Mouse (Mus musculus): ENCODE data around the gene Axin2. TPM values are rescaled to one million over a fixed set of nuclear protein-coding genes. Genes with fewer than 3 reads are reported as not detected.

Gene Axin2
- total and polyA plus RNA-seq, 2 experiments from 2014 or later, result 6.0 to 38.0 TPM

DNA sequence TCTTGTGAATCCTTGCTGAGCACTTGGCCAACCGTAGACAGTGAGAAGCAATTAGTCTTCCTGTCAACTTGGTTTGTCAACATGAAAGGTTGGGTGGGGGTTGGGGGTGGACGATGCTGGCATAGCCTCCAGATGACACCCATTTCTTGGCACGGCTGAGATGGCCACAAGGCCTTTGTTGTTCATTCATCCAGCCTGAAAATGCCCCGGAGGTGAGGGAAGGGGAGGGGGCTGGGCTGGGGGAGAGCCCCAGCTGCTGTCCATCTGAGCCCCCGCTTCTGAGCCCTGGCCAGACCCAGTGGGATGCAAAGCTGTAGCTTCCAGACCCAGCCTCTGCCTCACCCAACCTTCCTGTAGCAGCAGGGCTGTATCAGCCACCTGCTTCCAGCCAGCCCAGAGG lies 38.2 kb downstream of the Axin2 start:
- Histone ChIP-seq H3K27me3 (ENCODE audit: insufficient read depth, low read length) (no peaks in the 10 kb centered on the region), H3K9ac (replicated peaks; ENCODE audit: low read length) (no peak overlapping the region), H3K4me3 (ENCODE audit: low read length) (no peak overlapping the region), H3K9me3 (ENCODE audit: low read length) (no peaks in the 10 kb centered on the region; the same call in 1 of the 2 replicates), H3K36me3 (ENCODE audit: insufficient read depth, low read length) (no peaks in the 10 kb centered on the region), H3K27ac (peak overlapping the region; percentile 7; the same call in 1 of the 2 replicates), H3K4me1 (ENCODE audit: insufficient read depth, low read length) (0 out of 2 replicates have a peak, but pooled peaks cover 7% of the 10 kb centered on the region), H3K4me2 (ENCODE audit: low read depth, low read length) (no peak overlapping the region)
- WGBS, result 19% methylated on average over 5 of the region's 5 CpGs
- ATAC-seq (peak; percentile 87), DNase-seq (ENCODE audit: low spot score) (peak; percentile 74)
- TF ChIP-seq CTCF (IDR thresholded peaks at IDR 0.05; ENCODE audit: low read depth), result no peak

DNA sequence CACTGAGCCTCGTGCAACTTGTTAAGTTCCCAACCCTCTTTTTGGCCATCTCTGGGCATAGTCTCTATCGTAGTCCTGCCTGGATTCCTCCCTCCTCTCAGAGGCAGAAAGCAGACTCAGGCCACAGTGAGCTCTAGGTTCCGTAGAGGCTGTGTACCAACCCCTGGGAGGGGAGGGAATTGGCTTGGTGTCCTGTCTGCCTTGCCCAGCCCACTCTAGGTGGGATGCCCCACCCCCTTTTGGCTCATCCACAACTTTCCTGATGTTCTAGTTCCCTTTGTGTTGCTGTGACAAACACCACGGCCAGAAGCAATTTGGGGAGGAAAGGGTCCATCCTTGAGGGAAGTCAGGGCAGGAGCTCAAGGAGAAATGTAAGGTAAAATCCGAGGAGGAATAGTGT lies 39.0 kb downstream of the Axin2 start:
- no peak for ATAC-seq
- TF ChIP-seq CTCF (IDR thresholded peaks at IDR 0.05; ENCODE audit: low read depth), result no peak
- WGBS, result 27% methylated on average over 5 of the region's 5 CpGs

DNA sequence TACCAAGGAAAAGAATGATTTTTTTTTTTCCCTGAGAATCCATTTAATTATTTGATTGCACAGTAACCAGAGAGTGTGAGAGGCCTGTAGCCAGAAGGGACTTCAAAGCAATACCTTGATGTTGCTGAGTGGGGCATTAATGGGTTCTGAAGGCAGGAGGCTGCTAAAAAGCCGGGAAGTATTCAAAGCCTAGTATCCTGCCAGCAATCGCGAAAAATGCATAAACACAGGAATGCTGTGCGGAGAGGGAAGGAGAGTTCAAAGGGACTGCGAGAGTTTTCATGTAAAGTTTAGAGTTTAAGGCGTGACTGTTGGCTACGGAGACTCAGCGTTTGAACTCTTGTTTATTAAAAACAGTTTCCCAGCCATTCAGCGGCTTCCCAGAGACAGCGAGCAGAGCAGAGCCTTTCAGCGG lies 41.5 kb downstream of the Axin2 start:
- DNase-seq (ENCODE audit: low spot score) (peak; percentile 35), ATAC-seq (no peak)
- WGBS, result 9% methylated on average over 11 of the region's 11 CpGs
- H3K4me2 ChIP-seq (ENCODE audit: low read depth, low read length), result 0 out of 2 replicates have a peak overlapping the region, but pooled peaks have one; percentile 16
- no peaks in the 10 kb centered on the region for H3K36me3 ChIP-seq (ENCODE audit: insufficient read depth, low read length)
- H3K9ac ChIP-seq (replicated peaks; ENCODE audit: low read length), result no peak overlapping the region
- H3K27ac ChIP-seq, result no peak overlapping the region
- H3K4me3 ChIP-seq (ENCODE audit: low read length), result no peak overlapping the region
- no peak for TF ChIP-seq CTCF (IDR thresholded peaks at IDR 0.05; ENCODE audit: low read depth)
- no peaks in the 10 kb centered on the region for H3K27me3 ChIP-seq (ENCODE audit: insufficient read depth, low read length)
- 0 out of 2 replicates have a peak, but pooled peaks cover 7% of the 10 kb centered on the region for H3K4me1 ChIP-seq (ENCODE audit: insufficient read depth, low read length)
- H3K9me3 ChIP-seq (ENCODE audit: low read length), result no peaks in the 10 kb centered on the region

More for the DNA sequence above, 39.0 kb downstream of the Axin2 start:
- Histone ChIP-seq H3K9me3 (ENCODE audit: low read length) (no peaks in the 10 kb centered on the region; the same call in 1 of the 2 replicates), H3K9ac (replicated peaks; ENCODE audit: low read length) (no peak overlapping the region), H3K4me3 (ENCODE audit: low read length) (no peak overlapping the region), H3K4me1 (ENCODE audit: insufficient read depth, low read length) (0 out of 2 replicates have a peak, but pooled peaks cover 7% of the 10 kb centered on the region), H3K36me3 (ENCODE audit: insufficient read depth, low read length) (no peaks in the 10 kb centered on the region), H3K27ac (no peak overlapping the region), H3K4me2 (ENCODE audit: low read depth, low read length) (no peak overlapping the region), H3K27me3 (ENCODE audit: insufficient read depth, low read length) (no peaks in the 10 kb centered on the region)
- DNase-seq (ENCODE audit: low spot score), result peak; percentile 19

GRCm38 (mm10) chr11:108963476-108964232 lies 43.5 kb downstream of the Axin2 start:
- H3K4me1 ChIP-seq (ENCODE audit: insufficient read depth, low read length), result no peaks in the 10 kb centered on the region
- no peak for TF ChIP-seq CTCF (IDR thresholded peaks at IDR 0.05; ENCODE audit: low read depth)
- WGBS, result 66% methylated on average over 15 of the region's 15 CpGs
- ATAC-seq (no peak), DNase-seq (ENCODE audit: low spot score) (no peak)
- H3K4me3 ChIP-seq (ENCODE audit: low read length), result no peak overlapping the region
- H3K27me3 ChIP-seq (ENCODE audit: insufficient read depth, low read length), result no peaks in the 10 kb centered on the region
- no peak overlapping the region for H3K27ac ChIP-seq
- H3K9me3 ChIP-seq (ENCODE audit: low read length), result no peaks in the 10 kb centered on the region
- no peak overlapping the region for H3K4me2 ChIP-seq (ENCODE audit: low read depth, low read length)
- no peaks in the 10 kb centered on the region for H3K36me3 ChIP-seq (ENCODE audit: insufficient read depth, low read length)
- no peak overlapping the region for H3K9ac ChIP-seq (replicated peaks; ENCODE audit: low read length)

DNA sequence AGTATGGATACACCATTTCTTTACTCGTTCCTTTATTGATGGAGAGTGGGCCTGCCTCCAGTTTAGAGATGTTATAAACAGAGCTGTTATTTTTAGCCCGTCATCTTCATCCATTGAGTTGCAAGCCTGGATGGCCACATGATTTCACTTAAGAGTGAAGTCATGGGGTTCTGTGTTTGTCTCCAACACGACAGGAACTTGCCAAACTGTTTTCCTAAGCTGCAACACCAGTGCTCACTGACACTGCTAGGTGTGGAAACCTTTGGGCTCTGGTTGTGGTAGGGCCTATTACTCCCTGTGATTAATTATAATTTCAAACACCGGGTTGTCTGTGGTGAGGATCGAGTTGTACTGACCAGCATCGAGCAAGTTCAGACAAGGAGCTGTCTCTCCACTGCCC lies 45.6 kb downstream of the Axin2 start:
- H3K36me3 ChIP-seq (ENCODE audit: insufficient read depth, low read length), result no peaks in the 10 kb centered on the region
- H3K9me3 ChIP-seq (ENCODE audit: low read length), result no peaks in the 10 kb centered on the region
- 74% methylated on average over 6 of the region's 6 CpGs for WGBS
- no peak overlapping the region for H3K4me2 ChIP-seq (ENCODE audit: low read depth, low read length)
- TF ChIP-seq CTCF (IDR thresholded peaks at IDR 0.05; ENCODE audit: low read depth), result no peak
- no peak overlapping the region for H3K9ac ChIP-seq (replicated peaks; ENCODE audit: low read length)
- DNase-seq (ENCODE audit: low spot score) (no peak), ATAC-seq (no peak)
- H3K4me3 ChIP-seq (ENCODE audit: low read length), result no peak overlapping the region
- no peaks in the 10 kb centered on the region for H3K4me1 ChIP-seq (ENCODE audit: insufficient read depth, low read length)
- no peak overlapping the region for H3K27ac ChIP-seq
- H3K27me3 ChIP-seq (ENCODE audit: insufficient read depth, low read length), result no peaks in the 10 kb centered on the region

GRCm38 (mm10) chr11:108973459-108973858 lies 53.3 kb downstream of the Axin2 start:
- H3K9me3 ChIP-seq (ENCODE audit: low read length), result no peaks in the 10 kb centered on the region
- no peak for TF ChIP-seq CTCF (IDR thresholded peaks at IDR 0.05; ENCODE audit: low read depth)
- peaks cover 7% of the 10 kb centered on the region; the same call in 1 of the 2 replicates for H3K4me1 ChIP-seq (ENCODE audit: insufficient read depth, low read length)
- H3K4me3 ChIP-seq (ENCODE audit: low read length), result no peak overlapping the region
- WGBS, result 48% methylated on average over 4 of the region's 4 CpGs
- ATAC-seq (peak; percentile 87), DNase-seq (ENCODE audit: low spot score) (peak; percentile 75)
- H3K36me3 ChIP-seq (ENCODE audit: insufficient read depth, low read length), result no peaks in the 10 kb centered on the region
- H3K9ac ChIP-seq (replicated peaks; ENCODE audit: low read length), result no peak overlapping the region
- H3K4me2 ChIP-seq (ENCODE audit: low read depth, low read length), result no peak overlapping the region
- peak overlapping the region; percentile 73 for H3K27ac ChIP-seq
- no peaks in the 10 kb centered on the region for H3K27me3 ChIP-seq (ENCODE audit: insufficient read depth, low read length)

- H3K27me3 ChIP-seq (ENCODE audit: insufficient read depth, low read length), result no peaks in the 10 kb centered on the region
- no peak overlapping the region for H3K9ac ChIP-seq (replicated peaks; ENCODE audit: low read length)
- no peak overlapping the region for H3K4me2 ChIP-seq (ENCODE audit: low read depth, low read length)
- WGBS, result 52% methylated on average over 5 of the region's 5 CpGs
- DNase-seq (ENCODE audit: low spot score) (no peak), ATAC-seq (peak; percentile 45)
- no peak for TF ChIP-seq CTCF (IDR thresholded peaks at IDR 0.05; ENCODE audit: low read depth)
- no peak overlapping the region for H3K4me3 ChIP-seq (ENCODE audit: low read length)
- H3K36me3 ChIP-seq (ENCODE audit: insufficient read depth, low read length), result no peaks in the 10 kb centered on the region
- H3K9me3 ChIP-seq (ENCODE audit: low read length), result no peaks in the 10 kb centered on the region
- peaks cover 7% of the 10 kb centered on the region; the same call in 1 of the 2 replicates for H3K4me1 ChIP-seq (ENCODE audit: insufficient read depth, low read length)
- H3K27ac ChIP-seq, result peak overlapping the region; percentile 73
Measured at GRCm38 (mm10) chr11:108973866-108974265, 53.7 kb downstream of the Axin2 start.

Measured in hindbrain, postnatal 0 days (tissue).